Mouse (Mus musculus): Measurements from ENCODE around the gene Armh3. TPM values are rescaled to one million over a fixed set of nuclear protein-coding genes. Genes with fewer than 3 reads are reported as not detected.

Armh3 gene
- polyA plus RNA-seq, 1 experiment from 2014 or later, result 13.6 TPM

DNA sequence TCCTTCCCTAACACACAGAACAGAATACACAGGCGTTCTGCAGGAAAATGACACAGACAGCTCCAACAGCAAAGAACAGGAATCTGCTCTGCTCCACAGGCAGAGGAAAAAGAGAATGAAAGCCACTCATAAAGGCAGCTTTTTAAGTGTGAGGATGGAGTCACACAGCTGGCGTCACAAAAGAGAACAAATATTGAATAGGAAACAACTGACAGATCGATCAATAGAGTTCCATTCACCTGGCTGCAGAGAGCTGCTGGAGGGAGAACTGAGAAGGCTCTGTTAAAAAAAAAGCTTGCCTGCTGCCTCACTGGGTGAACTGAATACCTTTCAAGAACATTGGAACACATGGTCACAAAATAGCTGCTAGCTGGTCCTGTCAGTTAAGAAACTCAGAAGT lies 154.1 kb downstream of the Armh3 start:
- no peaks in the 10 kb centered on the region for H3K27me3 ChIP-seq (replicated peaks)
- no peak overlapping the region for H3K4me3 ChIP-seq
- H3K9me3 ChIP-seq (replicated peaks), result no peaks in the 10 kb centered on the region
- no peak for ATAC-seq (ENCODE audit: insufficient number of reproducible peaks, low FRiP score)
- H3K36me3 ChIP-seq, result no peaks in the 10 kb centered on the region
- WGBS, result 80% methylated on average over 3 of the region's 3 CpGs
- H3K27ac ChIP-seq (ENCODE audit: poor library complexity, severe bottlenecking), result no peak overlapping the region
- H3K4me2 ChIP-seq, result no peak overlapping the region
- peaks cover 8% of the 10 kb centered on the region for H3K4me1 ChIP-seq (replicated peaks)
- no peak overlapping the region for H3K9ac ChIP-seq

DNA sequence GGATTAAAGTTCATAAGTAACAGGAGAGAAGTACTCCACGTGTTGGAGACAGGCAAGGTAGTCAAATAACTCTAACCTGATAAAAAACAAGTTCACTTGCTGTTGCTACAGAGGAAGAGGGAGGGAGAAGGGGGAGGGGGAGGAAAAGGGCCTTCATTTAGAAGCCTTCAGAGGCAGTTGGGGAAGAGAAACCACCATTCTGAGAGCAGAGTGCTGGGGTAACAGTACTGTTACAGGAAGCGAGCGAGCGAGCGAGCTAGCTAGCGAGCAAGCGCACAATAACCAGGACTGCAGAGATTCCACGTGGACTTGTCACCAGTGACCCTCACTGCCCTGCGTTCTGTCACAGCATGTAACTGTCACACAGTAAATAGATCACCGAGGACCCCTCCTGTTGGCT lies 154.9 kb downstream of the Armh3 start:
- no peaks in the 10 kb centered on the region for H3K27me3 ChIP-seq (replicated peaks)
- H3K36me3 ChIP-seq, result no peaks in the 10 kb centered on the region
- WGBS, result 23% methylated on average over 10 of the region's 10 CpGs
- H3K4me3 ChIP-seq, result no peak overlapping the region
- peaks cover 8% of the 10 kb centered on the region for H3K4me1 ChIP-seq (replicated peaks)
- ATAC-seq (ENCODE audit: insufficient number of reproducible peaks, low FRiP score), result no peak
- no peak overlapping the region for H3K9ac ChIP-seq
- H3K9me3 ChIP-seq (replicated peaks), result no peaks in the 10 kb centered on the region
- H3K27ac ChIP-seq (ENCODE audit: poor library complexity, severe bottlenecking), result peak overlapping the region; percentile 15; the same call in 1 of the 2 replicates
- H3K4me2 ChIP-seq, result peak overlapping the region; percentile 26; the same call in 1 of the 2 replicates

DNA sequence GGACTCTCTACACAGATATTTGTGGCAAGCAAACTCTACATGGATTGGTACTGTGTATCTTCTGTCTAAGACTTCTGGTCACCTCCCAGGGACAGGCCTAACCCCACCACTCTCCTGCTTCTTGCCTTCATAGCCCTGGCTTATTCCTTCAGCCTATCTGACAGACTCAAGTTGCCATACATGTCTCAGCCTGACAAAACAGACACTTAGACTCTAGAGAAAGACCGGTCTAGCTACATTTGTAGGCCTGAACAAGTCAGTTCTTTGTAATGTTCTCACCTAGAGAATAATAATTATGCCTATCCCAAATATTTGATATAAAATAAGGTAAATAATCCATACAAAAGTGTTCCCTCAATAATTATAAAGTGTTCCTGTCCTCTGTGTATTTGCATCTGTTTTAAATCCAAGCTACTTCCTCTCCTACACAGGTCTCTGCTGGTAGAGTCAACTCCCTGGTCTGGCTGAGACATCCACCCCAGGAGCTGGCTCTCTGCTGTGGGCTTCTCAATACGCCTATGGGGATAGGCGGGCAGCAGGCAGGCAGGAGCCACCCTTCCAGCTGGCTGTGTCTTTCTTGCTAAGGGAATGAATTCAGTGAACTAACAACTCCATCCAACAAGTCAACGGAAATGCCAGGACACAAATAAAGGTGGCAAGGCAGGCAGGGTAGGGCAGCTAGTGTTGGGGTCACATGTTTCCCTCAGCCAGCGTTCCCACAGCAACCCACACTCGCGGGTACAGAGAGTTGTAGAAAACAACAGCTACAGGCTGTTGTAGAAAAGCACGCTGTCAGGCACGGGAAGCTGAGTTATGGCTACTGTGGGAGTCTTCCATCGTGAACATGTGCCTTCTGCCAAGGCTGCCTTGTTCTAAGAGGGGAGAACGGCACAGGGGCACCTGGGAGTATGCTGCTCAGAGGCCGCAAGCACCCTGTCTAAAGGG lies 161.0 kb downstream of the Armh3 start:
- 87% methylated on average over 12 of the region's 12 CpGs for WGBS
- H3K27ac ChIP-seq (ENCODE audit: poor library complexity, severe bottlenecking), result no peak overlapping the region
- H3K27me3 ChIP-seq (replicated peaks), result no peaks in the 10 kb centered on the region
- H3K9me3 ChIP-seq (replicated peaks), result no peaks in the 10 kb centered on the region
- ATAC-seq (ENCODE audit: insufficient number of reproducible peaks, low FRiP score), result no peak
- H3K4me1 ChIP-seq (replicated peaks), result peaks cover 17% of the 10 kb centered on the region
- H3K36me3 ChIP-seq, result no peaks in the 10 kb centered on the region
- H3K9ac ChIP-seq, result no peak overlapping the region
- no peak overlapping the region for H3K4me2 ChIP-seq
- no peak overlapping the region for H3K4me3 ChIP-seq

DNA sequence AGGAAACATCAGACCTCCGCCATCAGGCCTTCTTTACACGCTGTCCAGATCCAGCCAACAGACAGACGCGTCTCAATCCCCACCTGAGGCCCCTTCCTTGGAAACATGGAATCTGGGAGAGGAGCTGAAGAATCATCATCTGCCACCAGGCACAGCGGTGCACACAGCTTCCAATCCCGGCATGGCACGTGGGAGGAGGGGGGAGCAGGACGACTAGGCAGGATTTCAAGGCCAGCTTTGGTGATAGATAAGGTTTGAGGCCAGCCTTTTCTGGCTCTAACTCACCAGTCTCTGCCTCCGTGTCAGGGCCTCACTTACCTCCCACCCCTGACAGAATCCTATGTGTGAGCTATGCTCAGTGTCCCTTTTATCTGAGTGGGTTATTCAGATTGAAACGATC lies 162.8 kb downstream of the Armh3 start:
- H3K27ac ChIP-seq (ENCODE audit: poor library complexity, severe bottlenecking), result no peak overlapping the region
- no peak for ATAC-seq (ENCODE audit: insufficient number of reproducible peaks, low FRiP score)
- no peaks in the 10 kb centered on the region for H3K9me3 ChIP-seq (replicated peaks)

DNA sequence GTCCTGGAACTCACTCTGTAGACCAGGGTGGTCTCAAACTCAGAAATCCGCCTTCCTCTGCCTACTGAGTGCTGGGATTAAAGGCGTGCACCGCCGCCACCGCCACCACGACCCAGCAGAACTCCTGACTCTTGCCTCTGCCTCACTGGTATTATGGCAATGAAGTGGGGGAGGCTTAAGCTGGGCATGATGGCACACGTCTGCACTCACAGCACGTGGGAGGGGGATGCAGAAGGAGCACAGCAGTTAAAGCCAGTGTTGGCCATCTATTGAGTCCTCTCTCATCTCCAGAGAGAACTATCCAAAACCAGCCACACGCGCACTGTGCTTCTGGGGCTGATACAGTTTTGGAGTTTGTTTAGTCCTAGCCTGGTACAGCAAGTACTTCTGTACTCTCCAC lies 164.6 kb downstream of the Armh3 start:
- Histone ChIP-seq H3K36me3 (no peaks in the 10 kb centered on the region), H3K4me2 (no peak overlapping the region), H3K27ac (ENCODE audit: poor library complexity, severe bottlenecking) (no peak overlapping the region), H3K9ac (no peak overlapping the region), H3K4me1 (replicated peaks) (peaks cover 17% of the 10 kb centered on the region), H3K4me3 (no peak overlapping the region), H3K9me3 (replicated peaks) (no peaks in the 10 kb centered on the region), H3K27me3 (replicated peaks) (no peaks in the 10 kb centered on the region)
- 86% methylated on average over 10 of the region's 10 CpGs for WGBS
- ATAC-seq (ENCODE audit: insufficient number of reproducible peaks, low FRiP score), result no peak

More for the DNA sequence above, 162.8 kb downstream of the Armh3 start:
- no peak overlapping the region for H3K4me2 ChIP-seq
- H3K9ac ChIP-seq, result no peak overlapping the region
- no peaks in the 10 kb centered on the region for H3K27me3 ChIP-seq (replicated peaks)
- no peaks in the 10 kb centered on the region for H3K36me3 ChIP-seq
- H3K4me1 ChIP-seq (replicated peaks), result peaks cover 17% of the 10 kb centered on the region
- H3K4me3 ChIP-seq, result no peak overlapping the region
- WGBS, result 51% methylated on average over 10 of the region's 10 CpGs

DNA sequence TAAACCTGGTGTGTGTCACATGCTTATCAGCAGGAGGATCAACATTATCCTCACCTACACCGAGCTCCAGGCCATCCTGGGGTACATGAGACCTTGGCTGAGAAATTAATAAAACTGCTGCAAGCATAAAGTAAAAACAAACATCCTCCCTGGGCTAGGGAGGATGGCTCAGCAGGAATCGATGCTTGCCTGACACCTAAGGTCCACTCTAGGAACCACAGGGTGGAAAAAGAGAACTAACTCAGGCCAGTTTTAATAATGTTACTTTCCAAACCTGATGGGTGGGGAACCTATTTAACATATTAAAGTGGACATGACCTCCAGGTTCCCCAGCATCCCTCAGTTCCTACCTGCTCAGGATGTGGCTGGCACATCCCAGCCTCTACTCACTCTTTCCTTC lies 167.6 kb downstream of the Armh3 start:
- 49% methylated on average over 2 of the region's 2 CpGs for whole genome bisulfite sequencing
- H3K4me2 ChIP-seq, result no peak overlapping the region
- no peak for ATAC-seq (ENCODE audit: insufficient number of reproducible peaks, low FRiP score)

DNA sequence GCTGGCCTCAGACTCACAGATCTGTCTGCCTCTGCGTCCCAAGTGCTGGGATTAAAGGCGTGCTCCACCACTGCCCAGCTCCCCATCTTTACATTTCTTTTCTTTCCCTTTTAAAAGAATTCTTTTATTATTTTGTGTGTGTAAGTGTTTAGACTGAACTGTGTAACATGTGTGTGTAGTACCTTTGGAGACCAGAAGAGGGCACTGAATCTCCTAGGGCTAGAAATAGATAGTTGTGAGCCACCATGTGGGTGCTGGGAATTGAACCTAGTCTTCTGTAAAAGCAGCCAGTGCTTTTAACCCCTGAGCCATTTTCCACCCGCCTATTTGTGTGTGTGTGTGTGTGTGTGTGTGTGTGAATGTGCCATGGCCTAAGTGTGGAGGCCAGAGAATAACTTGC lies 170.6 kb downstream of the Armh3 start:
- WGBS, result 89% methylated on average over 3 of the region's 3 CpGs
- peaks cover 32% of the 10 kb centered on the region for H3K4me1 ChIP-seq (replicated peaks)
- no peak overlapping the region for H3K4me3 ChIP-seq
- H3K9me3 ChIP-seq (replicated peaks), result peaks cover 5% of the 10 kb centered on the region
- no peak overlapping the region for H3K27ac ChIP-seq (ENCODE audit: poor library complexity, severe bottlenecking)
- no peak overlapping the region for H3K4me2 ChIP-seq
- H3K36me3 ChIP-seq, result peaks cover 4% of the 10 kb centered on the region; the same call in 1 of the 2 replicates
- ATAC-seq (ENCODE audit: insufficient number of reproducible peaks, low FRiP score), result no peak
- H3K9ac ChIP-seq, result no peak overlapping the region
- H3K27me3 ChIP-seq (replicated peaks), result no peaks in the 10 kb centered on the region

More for the DNA sequence above, 167.6 kb downstream of the Armh3 start:
- Histone ChIP-seq H3K4me1 (replicated peaks) (peaks cover 24% of the 10 kb centered on the region), H3K36me3 (peaks cover 4% of the 10 kb centered on the region; the same call in 1 of the 2 replicates), H3K9me3 (replicated peaks) (peaks cover 5% of the 10 kb centered on the region), H3K27me3 (replicated peaks) (no peaks in the 10 kb centered on the region), H3K9ac (no peak overlapping the region), H3K4me3 (no peak overlapping the region), H3K27ac (ENCODE audit: poor library complexity, severe bottlenecking) (no peak overlapping the region)

DNA sequence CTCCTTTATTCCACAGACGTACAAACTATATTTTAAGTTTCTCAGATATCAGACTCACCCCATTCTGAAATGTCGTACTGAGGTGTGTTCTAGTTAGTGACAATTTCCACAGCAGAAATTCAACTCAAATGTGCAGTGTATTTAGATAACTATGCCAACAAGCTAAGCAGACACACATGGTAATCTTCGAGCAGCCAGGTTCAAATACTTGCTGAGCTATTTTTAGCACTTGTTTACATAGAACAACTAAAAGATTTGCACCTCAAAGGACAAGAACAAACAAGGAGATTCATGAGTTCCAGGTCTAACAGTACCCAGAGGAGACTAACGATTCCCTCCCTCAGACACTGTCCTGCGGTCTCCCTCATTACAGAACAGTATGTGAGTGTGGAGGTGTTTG lies 171.2 kb downstream of the Armh3 start:
- 64% methylated on average over 5 of the region's 5 CpGs for WGBS
- peaks cover 4% of the 10 kb centered on the region; the same call in 1 of the 2 replicates for H3K36me3 ChIP-seq
- ATAC-seq (ENCODE audit: insufficient number of reproducible peaks, low FRiP score), result no peak
- H3K9ac ChIP-seq, result no peak overlapping the region
- H3K4me3 ChIP-seq, result no peak overlapping the region
- no peaks in the 10 kb centered on the region for H3K27me3 ChIP-seq (replicated peaks)
- no peak overlapping the region for H3K27ac ChIP-seq (ENCODE audit: poor library complexity, severe bottlenecking)
- peaks cover 32% of the 10 kb centered on the region for H3K4me1 ChIP-seq (replicated peaks)
- H3K9me3 ChIP-seq (replicated peaks), result peaks cover 5% of the 10 kb centered on the region
- H3K4me2 ChIP-seq, result no peak overlapping the region

DNA sequence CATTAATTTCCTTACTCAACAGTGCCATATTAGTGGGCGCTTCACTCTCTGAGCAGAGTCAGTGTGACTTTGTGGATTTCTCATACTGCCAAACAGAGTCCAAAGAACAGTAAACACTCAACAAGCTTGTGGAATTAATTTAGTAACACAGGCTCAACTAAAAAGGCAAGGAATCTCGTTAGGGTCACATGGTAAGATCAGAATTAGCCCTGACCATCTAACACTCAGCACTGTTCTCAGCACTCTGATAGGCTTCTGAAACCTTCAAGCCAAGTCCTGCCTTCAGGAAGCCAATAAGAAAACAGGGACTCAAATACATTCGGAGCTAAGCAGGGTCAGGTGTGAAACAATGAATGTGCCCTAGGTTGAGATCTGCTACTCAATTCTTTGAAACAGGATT lies 172.1 kb downstream of the Armh3 start:
- no peak overlapping the region for H3K4me2 ChIP-seq
- WGBS, result 68% methylated on average over 3 of the region's 3 CpGs
- ATAC-seq (ENCODE audit: insufficient number of reproducible peaks, low FRiP score), result no peak
- no peak overlapping the region for H3K9ac ChIP-seq
- peaks cover 5% of the 10 kb centered on the region for H3K9me3 ChIP-seq (replicated peaks)
- no peak overlapping the region for H3K4me3 ChIP-seq
- no peak overlapping the region for H3K27ac ChIP-seq (ENCODE audit: poor library complexity, severe bottlenecking)
- peaks cover 32% of the 10 kb centered on the region for H3K4me1 ChIP-seq (replicated peaks)
- no peaks in the 10 kb centered on the region for H3K27me3 ChIP-seq (replicated peaks)
- H3K36me3 ChIP-seq, result peaks cover 4% of the 10 kb centered on the region; the same call in 1 of the 2 replicates

DNA sequence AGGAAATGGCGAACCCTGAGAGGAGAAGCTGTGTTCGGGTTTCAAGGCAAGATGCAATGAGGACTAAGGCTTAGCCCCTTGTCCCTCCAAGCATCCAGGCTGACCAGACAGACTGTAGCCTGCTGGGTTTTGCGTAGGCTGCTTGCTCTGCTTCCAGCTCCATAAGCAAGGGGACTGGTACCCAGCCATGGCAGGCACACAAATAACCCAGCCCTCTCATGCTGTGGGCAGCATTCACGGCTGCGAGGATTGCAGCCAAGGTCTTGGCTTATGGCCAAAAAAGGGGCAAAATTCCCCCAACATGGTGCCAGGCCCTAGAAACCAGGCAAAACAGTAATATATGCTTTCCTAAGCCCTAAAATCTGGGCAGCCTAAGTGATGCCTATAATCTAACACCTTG lies 176.5 kb downstream of the Armh3 start:
- H3K9ac ChIP-seq, result no peak overlapping the region
- ATAC-seq (ENCODE audit: insufficient number of reproducible peaks, low FRiP score), result no peak
- no peaks in the 10 kb centered on the region for H3K27me3 ChIP-seq (replicated peaks)
- no peak overlapping the region for H3K4me3 ChIP-seq
- H3K4me1 ChIP-seq (replicated peaks), result peaks cover 27% of the 10 kb centered on the region
- H3K27ac ChIP-seq (ENCODE audit: poor library complexity, severe bottlenecking), result no peak overlapping the region
- H3K9me3 ChIP-seq (replicated peaks), result no peaks in the 10 kb centered on the region
- WGBS, result 74% methylated on average over 5 of the region's 5 CpGs
- 0 out of 2 replicates have a peak, but pooled peaks cover 9% of the 10 kb centered on the region for H3K36me3 ChIP-seq
- no peak overlapping the region for H3K4me2 ChIP-seq

DNA sequence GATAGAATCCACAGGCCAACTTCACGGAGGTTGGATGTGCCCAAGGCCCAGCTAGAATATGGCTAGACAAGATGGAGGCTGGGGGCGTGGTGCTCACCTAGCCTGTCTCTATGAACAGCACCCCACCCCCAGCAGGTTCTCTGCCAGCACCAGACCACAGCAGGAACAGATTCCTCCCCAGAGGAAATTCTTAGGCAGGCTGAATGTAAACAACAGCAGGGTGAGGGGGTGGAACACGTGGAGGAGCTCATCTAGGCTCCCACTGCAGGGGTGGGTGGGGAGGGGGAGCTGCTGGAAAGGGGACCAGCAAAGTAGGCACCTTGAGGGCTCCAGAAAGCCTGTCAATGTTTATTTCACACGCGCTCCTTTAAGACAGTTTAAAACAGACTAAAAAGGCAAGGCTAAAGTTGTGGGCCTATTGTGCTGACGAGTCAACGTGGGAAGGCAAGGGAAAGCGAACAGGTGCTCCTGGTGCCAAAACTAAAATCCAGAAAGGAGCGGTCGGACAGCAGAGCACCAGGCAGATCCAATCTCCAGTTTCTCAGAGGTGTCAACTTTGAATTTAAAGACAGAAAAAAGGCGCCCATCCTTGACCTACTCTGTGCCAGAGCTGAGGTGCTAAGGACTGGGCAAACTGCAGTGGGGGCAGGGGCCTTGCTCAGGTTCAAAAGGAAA lies 180.3 kb downstream of the Armh3 start:
- Histone ChIP-seq H3K27me3 (replicated peaks) (peaks cover 16% of the 10 kb centered on the region), H3K9me3 (replicated peaks) (no peaks in the 10 kb centered on the region), H3K4me1 (replicated peaks) (peaks cover 15% of the 10 kb centered on the region), H3K27ac (ENCODE audit: poor library complexity, severe bottlenecking) (no peak overlapping the region), H3K36me3 (0 out of 2 replicates have a peak, but pooled peaks cover 9% of the 10 kb centered on the region), H3K4me2 (no peak overlapping the region), H3K9ac (no peak overlapping the region), H3K4me3 (no peak overlapping the region)
- ATAC-seq (ENCODE audit: insufficient number of reproducible peaks, low FRiP score), result no peak
- WGBS, result 74% methylated on average over 11 of the region's 11 CpGs
